Mouse (Mus musculus) liver, embryonic 15.5 days (tissue): Measurements from ENCODE around the gene Spon1. TPM values are rescaled to one million over a fixed set of nuclear protein-coding genes. Genes with fewer than 3 reads are reported as not detected.

Experiments used
- ATAC-seq: fragments of 200-750 bp; cut with Nextera tagmentation; 2 replicates; pipeline ENCODE4 v1.8.0; 2017; ENCODE audit warnings: moderate number of reproducible peaks, mild to moderate bottlenecking, moderate library complexity; ENCODE audit not compliant: insufficient read depth
- H3K27ac ChIP-seq: fragments of 300-500 bp; sonication (generic); replicated peaks from 2 replicates; pipeline ENCODE4 v1.5.1; 2015; ENCODE audit warnings: mild to moderate bottlenecking, inconsistent platforms
- H3K27me3 ChIP-seq: fragments of 300-500 bp; sonication (generic); 2 replicates; pipeline ENCODE4 v1.6.1; 2015; ENCODE audit warnings: mild to moderate bottlenecking, inconsistent platforms
- H3K36me3 ChIP-seq: fragments of 300-500 bp; sonication (generic); replicated peaks from 2 replicates; pipeline ENCODE4 v1.6.1; 2015; ENCODE audit warnings: moderate library complexity, mild to moderate bottlenecking, inconsistent platforms
- H3K4me1 ChIP-seq: fragments of 300-500 bp; sonication (generic); replicated peaks from 2 replicates; pipeline ENCODE4 v1.6.1; 2015; ENCODE audit warnings: inconsistent platforms
- H3K4me2 ChIP-seq: fragments of 300-500 bp; sonication (generic); 2 replicates; pipeline ENCODE4 v1.6.1; 2015; ENCODE audit warnings: moderate library complexity, mild to moderate bottlenecking, inconsistent platforms
- H3K4me3 ChIP-seq: fragments of 300-500 bp; sonication (generic); replicated peaks from 2 replicates; pipeline ENCODE4 v1.5.1; 2015; ENCODE audit warnings: mild to moderate bottlenecking, inconsistent platforms
- H3K9ac ChIP-seq: fragments of 300-500 bp; sonication (generic); 2 replicates; pipeline ENCODE4 v1.6.1; 2015; ENCODE audit warnings: moderate library complexity, mild to moderate bottlenecking, inconsistent platforms
- H3K9me3 ChIP-seq: fragments of 300-500 bp; sonication (generic); replicated peaks from 2 replicates; pipeline ENCODE4 v1.6.1; 2016; ENCODE audit warnings: inconsistent platforms
- WGBS: fragments of 180-500 bp; shearing (Covaris S2); methylation state at CpG from one replicate; pipeline ENCODE4 v1.1.7; 2015; ENCODE audit warnings: mixed read lengths; ENCODE audit not compliant: insufficient replicate concordance; 5-methylcytosine and 5-hydroxymethylcytosine counted together
- polyA plus RNA-seq: library from polyadenylated mRNA; unstranded; fragments of >200 nt; fragmentation: Nextera tagmentation; extraction: Ambion mirVana; gene quantifications from 2 replicates; pipeline ENCODE4 v1.2.1, GENCODE M21; 2015

Gene Spon1
- polyA plus RNA-seq, 1 experiment from 2014 or later: 0.55 TPM

- Histone ChIP-seq H3K27me3 (no peaks in the 10 kb centered on the region), H3K27ac (no peak overlapping the region), H3K4me1 (no peaks in the 10 kb centered on the region), H3K36me3 (no peaks in the 10 kb centered on the region), H3K9me3 (no peaks in the 10 kb centered on the region), H3K4me2 (no peak overlapping the region), H3K9ac (no peak overlapping the region), H3K4me3 (no peak overlapping the region)
- no peak for ATAC-seq
- WGBS: 30% methylated on average over 5 of the region's 5 CpGs
These were observed 14.5 kb downstream of the Spon1 start for GRCm38 (mm10) chr7:113780286-113780685.

GRCm38 (mm10) chr7:113791991-113792390 lies 26.2 kb downstream of the Spon1 start:
- no peaks in the 10 kb centered on the region for H3K36me3 ChIP-seq
- H3K27ac ChIP-seq: no peak overlapping the region
- H3K9ac ChIP-seq: no peak overlapping the region
- H3K27me3 ChIP-seq: no peaks in the 10 kb centered on the region
- H3K9me3 ChIP-seq: no peaks in the 10 kb centered on the region
- no peak for ATAC-seq
- WGBS: 67% methylated on average over 5 of the region's 5 CpGs
- H3K4me3 ChIP-seq: no peak overlapping the region
- no peaks in the 10 kb centered on the region for H3K4me1 ChIP-seq
- H3K4me2 ChIP-seq: no peak overlapping the region

- Histone ChIP-seq H3K27me3 (no peaks in the 10 kb centered on the region), H3K4me2 (no peak overlapping the region), H3K4me3 (no peak overlapping the region), H3K27ac (no peak overlapping the region), H3K9me3 (no peaks in the 10 kb centered on the region), H3K4me1 (no peaks in the 10 kb centered on the region), H3K9ac (no peak overlapping the region), H3K36me3 (no peaks in the 10 kb centered on the region)
- 52% methylated on average over 3 of the region's 3 CpGs for WGBS
- no peak for ATAC-seq
These were observed 27.1 kb downstream of the Spon1 start for GRCm38 (mm10) chr7:113792871-113793270.

- WGBS: 61% methylated on average over 5 of the region's 5 CpGs
- no peak overlapping the region for H3K4me3 ChIP-seq
These were observed 29.4 kb downstream of the Spon1 start for GRCm38 (mm10) chr7:113795209-113795608.

GRCm38 (mm10) chr7:113797134-113797533 lies 31.3 kb downstream of the Spon1 start:
- H3K4me1 ChIP-seq: no peaks in the 10 kb centered on the region
- H3K27me3 ChIP-seq: no peaks in the 10 kb centered on the region
- WGBS: 62% methylated on average over 4 of the region's 4 CpGs
- no peak for ATAC-seq
- no peak overlapping the region for H3K4me2 ChIP-seq
- H3K36me3 ChIP-seq: no peaks in the 10 kb centered on the region
- no peak overlapping the region for H3K27ac ChIP-seq
- no peak overlapping the region for H3K4me3 ChIP-seq
- H3K9ac ChIP-seq: no peak overlapping the region
- no peaks in the 10 kb centered on the region for H3K9me3 ChIP-seq

More at GRCm38 (mm10) chr7:113795209-113795608, 29.4 kb downstream of the Spon1 start:
- no peaks in the 10 kb centered on the region for H3K4me1 ChIP-seq
- no peaks in the 10 kb centered on the region for H3K36me3 ChIP-seq
- H3K9me3 ChIP-seq: no peaks in the 10 kb centered on the region
- no peak for ATAC-seq
- H3K4me2 ChIP-seq: no peak overlapping the region
- H3K27ac ChIP-seq: no peak overlapping the region
- H3K9ac ChIP-seq: no peak overlapping the region
- no peaks in the 10 kb centered on the region for H3K27me3 ChIP-seq

GRCm38 (mm10) chr7:113798605-113799255 lies 32.9 kb downstream of the Spon1 start:
- Histone ChIP-seq H3K4me1 (no peaks in the 10 kb centered on the region), H3K4me3 (no peak overlapping the region), H3K9me3 (no peaks in the 10 kb centered on the region), H3K9ac (no peak overlapping the region), H3K27me3 (no peaks in the 10 kb centered on the region), H3K4me2 (no peak overlapping the region), H3K27ac (no peak overlapping the region), H3K36me3 (no peaks in the 10 kb centered on the region)
- ATAC-seq: no peak
- 68% methylated on average over 6 of the region's 6 CpGs for WGBS

GRCm38 (mm10) chr7:113809781-113810180 lies 44.0 kb downstream of the Spon1 start:
- H3K36me3 ChIP-seq: no peaks in the 10 kb centered on the region
- no peak overlapping the region for H3K9ac ChIP-seq
- no peak overlapping the region for H3K27ac ChIP-seq
- H3K4me2 ChIP-seq: no peak overlapping the region
- H3K4me3 ChIP-seq: no peak overlapping the region
- no peaks in the 10 kb centered on the region for H3K4me1 ChIP-seq
- no peaks in the 10 kb centered on the region for H3K27me3 ChIP-seq
- no peaks in the 10 kb centered on the region for H3K9me3 ChIP-seq
- 49% methylated on average over 1 of the region's 1 CpGs for WGBS
- ATAC-seq: no peak

GRCm38 (mm10) chr7:113811376-113812158 lies 45.8 kb downstream of the Spon1 start:
- no peak overlapping the region for H3K27ac ChIP-seq
- no peaks in the 10 kb centered on the region for H3K4me1 ChIP-seq
- no peaks in the 10 kb centered on the region for H3K27me3 ChIP-seq
- H3K9ac ChIP-seq: no peak overlapping the region
- no peaks in the 10 kb centered on the region for H3K36me3 ChIP-seq
- no peak for ATAC-seq
- H3K4me2 ChIP-seq: no peak overlapping the region
- H3K4me3 ChIP-seq: no peak overlapping the region
- 44% methylated on average over 10 of the region's 10 CpGs for WGBS
- H3K9me3 ChIP-seq: no peaks in the 10 kb centered on the region

- ATAC-seq: no peak
- no peaks in the 10 kb centered on the region for H3K27me3 ChIP-seq
- H3K4me3 ChIP-seq: no peak overlapping the region
- H3K4me2 ChIP-seq: no peak overlapping the region
- WGBS: 75% methylated on average over 10 of the region's 10 CpGs
- no peak overlapping the region for H3K9ac ChIP-seq
- H3K27ac ChIP-seq: no peak overlapping the region
- H3K9me3 ChIP-seq: no peaks in the 10 kb centered on the region
- no peaks in the 10 kb centered on the region for H3K36me3 ChIP-seq
- H3K4me1 ChIP-seq: peaks cover 12% of the 10 kb centered on the region
These were observed 48.4 kb downstream of the Spon1 start for GRCm38 (mm10) chr7:113814101-113814779.

GRCm38 (mm10) chr7:113815726-113816125 lies 49.9 kb downstream of the Spon1 start:
- 62% methylated on average over 5 of the region's 5 CpGs for WGBS
- Histone ChIP-seq H3K4me3 (no peak overlapping the region), H3K27me3 (no peaks in the 10 kb centered on the region), H3K9me3 (no peaks in the 10 kb centered on the region), H3K36me3 (no peaks in the 10 kb centered on the region), H3K9ac (no peak overlapping the region), H3K4me2 (no peak overlapping the region), H3K27ac (no peak overlapping the region), H3K4me1 (peaks cover 12% of the 10 kb centered on the region)
- ATAC-seq: no peak

- ATAC-seq: no peak
- Histone ChIP-seq H3K9me3 (no peaks in the 10 kb centered on the region), H3K4me3 (no peak overlapping the region), H3K4me2 (no peak overlapping the region), H3K4me1 (peaks cover 12% of the 10 kb centered on the region), H3K36me3 (no peaks in the 10 kb centered on the region), H3K27ac (no peak overlapping the region), H3K27me3 (no peaks in the 10 kb centered on the region), H3K9ac (no peak overlapping the region)
- 56% methylated on average over 7 of the region's 7 CpGs for WGBS
These were observed 51.1 kb downstream of the Spon1 start for GRCm38 (mm10) chr7:113816827-113817334.
